Mouse (Mus musculus) myocyte (in vitro differentiated cells): ENCODE results near the gene 5730596B20Rik.

Experiments used
- CEBPB ChIP-seq: IDR thresholded peaks from 2 replicates; pipeline ENCODE4 v1.6.1; 2011; ENCODE audit warnings: mild to moderate bottlenecking, moderate library complexity; ENCODE audit not compliant: poor library complexity, insufficient read depth, severe bottlenecking
- E2F4 ChIP-seq: IDR thresholded peaks from one replicate; pipeline ENCODE4 v1.6.1; 2011; ENCODE audit warnings: mild to moderate bottlenecking, control low read depth, moderate library complexity; ENCODE audit not compliant: insufficient read depth
- POLR2A ChIP-seq: IDR thresholded peaks from one replicate; pipeline ENCODE4 v1.6.1; 2011; ENCODE audit warnings: low read depth, mild to moderate bottlenecking, control low read depth, moderate library complexity; ENCODE audit not compliant: insufficient read length
- USF1 ChIP-seq: IDR thresholded peaks from one replicate; pipeline ENCODE4 v1.6.1; 2011; ENCODE audit warnings: low read depth, mild to moderate bottlenecking, control low read depth, moderate library complexity

GRCm38 (mm10) chr6:52183311-52184080 is 6.2 kb downstream of the 5730596B20Rik start:
- TF ChIP-seq POLR2A (no peak), USF1 (no peak), E2F4 (no peak), CEBPB (no peak)
